Mouse (Mus musculus) monocyte, adult 2 months (primary cell): ENCODE data around the gene Olfr10.
"Not testable (repeated sequence)": the region's sequence is repeated elsewhere in the genome, so short reads cannot be mapped to it uniquely, and the experiment has no call there.

Experiments used
- DNase-seq, 2 experiments: peaks; one replicate each; pipeline ENCODE4 v3.0.0; 2022; ENCODE audit warnings: low spot score in 2 of 2, low read depth in 1 of 2

Gene Olfr10

GRCm38 (mm10) chr11:49304441-49304840, at the start of gene Olfr10:
Gene Olfr10 (plus strand): TSS chr11:49304741.
- DNase-seq: no peak

GRCm38 (mm10) chr11:49259296-49259695, 45.2 kb upstream of the Olfr10 start:
- DNase-seq: no peak

GRCm38 (mm10) chr11:49259829-49260228, 44.7 kb upstream of the Olfr10 start:
- no peak for DNase-seq

- no peak for DNase-seq
Measured at GRCm38 (mm10) chr11:49260598-49261312, 43.8 kb upstream of the Olfr10 start.

- no peak for DNase-seq
Measured at GRCm38 (mm10) chr11:49261313-49261855, 43.2 kb upstream of the Olfr10 start.

- DNase-seq: no peak
Measured at GRCm38 (mm10) chr11:49262286-49262685, 42.3 kb upstream of the Olfr10 start.

- DNase-seq: no peak
Measured at GRCm38 (mm10) chr11:49263149-49263548, 41.4 kb upstream of the Olfr10 start.

GRCm38 (mm10) chr11:49264081-49264480, 40.5 kb upstream of the Olfr10 start:
- no peak for DNase-seq

- no peak for DNase-seq
Measured at GRCm38 (mm10) chr11:49264622-49265021, 39.9 kb upstream of the Olfr10 start.

GRCm38 (mm10) chr11:49265101-49265500, 39.4 kb upstream of the Olfr10 start:
- DNase-seq: no peak

- DNase-seq: no peak
Measured at GRCm38 (mm10) chr11:49266671-49267070, 37.9 kb upstream of the Olfr10 start.

GRCm38 (mm10) chr11:49267316-49267715, 37.2 kb upstream of the Olfr10 start:
- no peak for DNase-seq

GRCm38 (mm10) chr11:49267970-49268579, 36.5 kb upstream of the Olfr10 start:
- no peak for DNase-seq

GRCm38 (mm10) chr11:49269761-49270160, 34.8 kb upstream of the Olfr10 start:
- DNase-seq: no peak

GRCm38 (mm10) chr11:49270368-49270767, 34.2 kb upstream of the Olfr10 start:
- DNase-seq: no peak

- no peak for DNase-seq
Measured at GRCm38 (mm10) chr11:49271334-49271733, 33.2 kb upstream of the Olfr10 start.

- no peak for DNase-seq
Measured at GRCm38 (mm10) chr11:49273834-49274519, 30.6 kb upstream of the Olfr10 start.

GRCm38 (mm10) chr11:49278222-49278621, 26.3 kb upstream of the Olfr10 start, which contains the start of gene Olfr1393:
Gene Olfr1393 (plus strand): TSS chr11:49278304.
- no peak for DNase-seq

GRCm38 (mm10) chr11:49284982-49285381, 19.6 kb upstream of the Olfr10 start, which contains the start of gene Olfr1392:
Gene Olfr1392 (plus strand): TSS chr11:49285282.
- DNase-seq: not testable (repeated sequence)

GRCm38 (mm10) chr11:49287251-49287650, 17.3 kb upstream of the Olfr10 start:
- no peak for DNase-seq

- DNase-seq: no peak
Measured at GRCm38 (mm10) chr11:49292777-49293176, 11.8 kb upstream of the Olfr10 start.

GRCm38 (mm10) chr11:49308547-49308946, 4.0 kb downstream of the Olfr10 start:
- DNase-seq: not testable (repeated sequence)
